Mouse (Mus musculus): ENCODE measurements around the gene Hira. TPM values are rescaled to one million over a fixed set of nuclear protein-coding genes. Genes with fewer than 3 reads are reported as not detected.
"Not testable (repeated sequence)": the region's sequence is repeated elsewhere in the genome, so short reads cannot be mapped to it uniquely, and the experiment has no call there.

The Hira gene
- total RNA-seq, 2 experiments from 2014 or later = 29.4 to 32.3 TPM

- no peak for DNase-seq (ENCODE audit: low spot score in 2 of 2)
Measured at GRCm38 (mm10) chr16:18905648-18906047, 28.8 kb downstream of the Hira start.

GRCm38 (mm10) chr16:18916064-18916463, 39.2 kb downstream of the Hira start:
- no peak for DNase-seq (ENCODE audit: low spot score in 2 of 2)

- no peak for DNase-seq (ENCODE audit: low spot score in 2 of 2)
Measured at GRCm38 (mm10) chr16:18921771-18922170, 44.9 kb downstream of the Hira start.

- DNase-seq (ENCODE audit: low spot score in 2 of 2) = no peak
Measured at GRCm38 (mm10) chr16:18927963-18928362, 51.1 kb downstream of the Hira start.

- no peak for DNase-seq (ENCODE audit: low spot score in 2 of 2)
Measured at GRCm38 (mm10) chr16:18938321-18939082, 61.7 kb downstream of the Hira start.

- DNase-seq (ENCODE audit: low spot score in 2 of 2) = no peak
Measured at GRCm38 (mm10) chr16:18943906-18944305, 67.1 kb downstream of the Hira start.

GRCm38 (mm10) chr16:18948941-18949340, 72.1 kb downstream of the Hira start:
- no peak for DNase-seq (ENCODE audit: low spot score in 2 of 2)

GRCm38 (mm10) chr16:18950351-18950750, 73.5 kb downstream of the Hira start:
- DNase-seq (ENCODE audit: low spot score in 2 of 2) = no peak

GRCm38 (mm10) chr16:18952813-18953212, 76.0 kb downstream of the Hira start:
- no peak for DNase-seq (ENCODE audit: low spot score in 2 of 2)

GRCm38 (mm10) chr16:18955070-18955469, 78.2 kb downstream of the Hira start:
- DNase-seq (ENCODE audit: low spot score in 2 of 2) = no peak

GRCm38 (mm10) chr16:18963486-18963885, 86.6 kb downstream of the Hira start:
- DNase-seq (ENCODE audit: low spot score in 2 of 2) = no peak

GRCm38 (mm10) chr16:18969420-18970128, 92.7 kb downstream of the Hira start:
- no peak for DNase-seq (ENCODE audit: low spot score in 2 of 2)

GRCm38 (mm10) chr16:18970837-18971236, 94.0 kb downstream of the Hira start:
- no peak for DNase-seq (ENCODE audit: low spot score in 2 of 2)

GRCm38 (mm10) chr16:18975665-18976064, 98.8 kb downstream of the Hira start:
- not testable (repeated sequence) for DNase-seq (ENCODE audit: low spot score in 2 of 2)

GRCm38 (mm10) chr16:18976315-18976714, 99.5 kb downstream of the Hira start:
- DNase-seq (ENCODE audit: low spot score in 2 of 2) = no peak

- DNase-seq (ENCODE audit: low spot score in 2 of 2) = no peak
Measured at GRCm38 (mm10) chr16:18986381-18986780, 109.5 kb downstream of the Hira start.

GRCm38 (mm10) chr16:18986860-18987259, 110.0 kb downstream of the Hira start:
- DNase-seq (ENCODE audit: low spot score in 2 of 2) = no peak

- not testable (repeated sequence) for DNase-seq (ENCODE audit: low spot score in 2 of 2)
Measured at GRCm38 (mm10) chr16:19002610-19003389, 126.0 kb downstream of the Hira start.

GRCm38 (mm10) chr16:19003757-19004156, 126.9 kb downstream of the Hira start:
- no peak for DNase-seq (ENCODE audit: low spot score in 2 of 2)

GRCm38 (mm10) chr16:19005298-19005697, 128.5 kb downstream of the Hira start:
- DNase-seq (ENCODE audit: low spot score in 2 of 2) = no peak

GRCm38 (mm10) chr16:19006715-19007114, 129.9 kb downstream of the Hira start:
- no peak for DNase-seq (ENCODE audit: low spot score in 2 of 2)

GRCm38 (mm10) chr16:19007186-19007591, 130.4 kb downstream of the Hira start:
- DNase-seq (ENCODE audit: low spot score in 2 of 2) = not testable (repeated sequence)
